Mouse (Mus musculus): ENCODE data around the gene Fnip2.
"Not testable (repeated sequence)": the region's sequence is repeated elsewhere in the genome, so short reads cannot be mapped to it uniquely, and the experiment has no call there.

Fnip2 gene

GRCm38 (mm10) chr3:79567703-79568362, at the start of gene Fnip2:
Gene Fnip2 (minus strand): TSS chr3:79567796.
- peak; percentile 83 to 87 for DNase-seq (ENCODE audit: low spot score in 2 of 2)

- no peak for DNase-seq (ENCODE audit: low spot score in 2 of 2)
Measured at GRCm38 (mm10) chr3:79609886-79610285, 42.3 kb upstream of the Fnip2 start.

GRCm38 (mm10) chr3:79595468-79595867, 27.9 kb upstream of the Fnip2 start:
- DNase-seq (ENCODE audit: low spot score in 2 of 2): no peak

GRCm38 (mm10) chr3:79591793-79592471, 24.3 kb upstream of the Fnip2 start:
- no peak for DNase-seq (ENCODE audit: low spot score in 2 of 2)

GRCm38 (mm10) chr3:79590863-79591792, 23.5 kb upstream of the Fnip2 start, which contains the start of gene Ppid:
Gene Ppid (plus strand): TSS chr3:79591342.
- DNase-seq (ENCODE audit: low spot score in 2 of 2): peak; percentile 40 to 74

- DNase-seq (ENCODE audit: low spot score in 2 of 2): no peak
Measured at GRCm38 (mm10) chr3:79589671-79590070, 22.1 kb upstream of the Fnip2 start.

- peak; percentile 80 to 88 for DNase-seq (ENCODE audit: low spot score in 2 of 2)
Measured at GRCm38 (mm10) chr3:79586804-79587203, 19.2 kb upstream of the Fnip2 start.

GRCm38 (mm10) chr3:79579891-79580575, 12.4 kb upstream of the Fnip2 start:
- DNase-seq (ENCODE audit: low spot score in 2 of 2): no peak

- DNase-seq (ENCODE audit: low spot score in 2 of 2): no peak
Measured at GRCm38 (mm10) chr3:79578164-79578563, 10.6 kb upstream of the Fnip2 start.

- no peak for DNase-seq (ENCODE audit: low spot score in 2 of 2)
Measured at GRCm38 (mm10) chr3:79577606-79578005, 10.0 kb upstream of the Fnip2 start.

- no peak for DNase-seq (ENCODE audit: low spot score in 2 of 2)
Measured at GRCm38 (mm10) chr3:79576865-79577264, 9.3 kb upstream of the Fnip2 start.

GRCm38 (mm10) chr3:79576468-79576816, 8.8 kb upstream of the Fnip2 start:
- no peak for DNase-seq (ENCODE audit: low spot score in 2 of 2)

- no peak for DNase-seq (ENCODE audit: low spot score in 2 of 2)
Measured at GRCm38 (mm10) chr3:79575576-79576467, 8.2 kb upstream of the Fnip2 start.

- DNase-seq (ENCODE audit: low spot score in 2 of 2): no peak
Measured at GRCm38 (mm10) chr3:79574336-79574735, 6.7 kb upstream of the Fnip2 start.

- DNase-seq (ENCODE audit: low spot score in 2 of 2): not testable (repeated sequence)
Measured at GRCm38 (mm10) chr3:79573376-79573775, 5.8 kb upstream of the Fnip2 start.

GRCm38 (mm10) chr3:79572399-79572798, 4.8 kb upstream of the Fnip2 start:
- no peak for DNase-seq (ENCODE audit: low spot score in 2 of 2)

GRCm38 (mm10) chr3:79569351-79569681, 1.7 kb upstream of the Fnip2 start:
- no peak for DNase-seq (ENCODE audit: low spot score in 2 of 2)

GRCm38 (mm10) chr3:79568629-79569350, 1.2 kb upstream of the Fnip2 start:
- DNase-seq (ENCODE audit: low spot score in 2 of 2): no peak

- peak; percentile 34 to 59 for DNase-seq (ENCODE audit: low spot score in 2 of 2)
Measured at GRCm38 (mm10) chr3:79566716-79567691, 592 bp downstream of the Fnip2 start.
